9 mouse cellular contexts compared by ENCODE assay signal in the genomic region with DNA sequence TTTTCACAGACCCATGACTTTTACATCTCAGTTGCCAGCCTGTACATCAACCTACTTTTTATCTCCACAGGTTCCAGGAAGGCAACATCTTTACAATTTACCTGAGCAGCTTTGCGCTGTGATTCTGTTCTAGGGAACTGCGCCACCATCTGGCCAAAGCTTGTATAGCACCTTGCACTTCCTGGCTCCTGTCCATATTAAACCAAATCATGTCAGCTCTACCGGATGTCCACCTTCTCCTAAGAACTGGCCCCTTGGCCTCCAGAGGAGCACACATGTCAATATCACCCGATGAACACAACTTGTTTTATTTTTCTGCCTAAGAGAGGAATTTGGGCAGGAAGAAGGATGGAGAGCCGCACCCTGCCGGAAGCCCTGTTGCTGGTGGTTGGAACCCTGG. TPM values are rescaled to one million over a fixed set of nuclear protein-coding genes. Genes with fewer than 3 reads are reported as not detected.
DNase-seq lines count a peak whose midpoint lies in the region; ATAC-seq and TF ChIP-seq lines count a peak whose summit lies in the region.
"Had no signal": no experiment of that assay in that cellular context is flagged by ENCODE, and none has a peak within 500 bp of the region (broad histone marks: within the 10 kb centered on the region; RNA-seq: fewer than 3 reads in every experiment).

No protein-coding gene starts in this region.

- H3K27me3 ChIP-seq in forebrain, embryonic 14.5 days (replicated peaks; ENCODE audit: control insufficient read depth, insufficient read depth, low read length): no peaks in the 10 kb centered on the region
- H3K27me3 ChIP-seq in forebrain, embryonic 16.5 days (replicated peaks; ENCODE audit: control insufficient read depth, insufficient read depth, low read length): no peaks in the 10 kb centered on the region
- H3K27me3 ChIP-seq in midbrain, embryonic 14.5 days (ENCODE audit: control insufficient read depth, insufficient read depth, low read length): no peaks in the 10 kb centered on the region
- H3K27me3 ChIP-seq in midbrain, embryonic 16.5 days (ENCODE audit: control insufficient read depth, insufficient read depth, low read depth, low read length): no peaks in the 10 kb centered on the region
- no peaks in the 10 kb centered on the region for H3K27me3 ChIP-seq in liver, embryonic 11.5 days (replicated peaks; ENCODE audit: control insufficient read depth, insufficient read depth, low read length)

- no peaks in the 10 kb centered on the region for H3K4me1 ChIP-seq in forebrain, embryonic 14.5 days (ENCODE audit: control insufficient read depth, insufficient read depth, low read length)
- no peaks in the 10 kb centered on the region for H3K4me1 ChIP-seq in forebrain, embryonic 16.5 days (replicated peaks; ENCODE audit: control insufficient read depth, insufficient read depth, low read length)
- no peaks in the 10 kb centered on the region for H3K4me1 ChIP-seq in midbrain, embryonic 14.5 days (ENCODE audit: control insufficient read depth, insufficient read depth, low read length)
- H3K4me1 ChIP-seq in midbrain, embryonic 16.5 days (ENCODE audit: control insufficient read depth, insufficient read depth, low read length): peaks cover 5% of the 10 kb centered on the region; the same call in 1 of the 2 replicates
- peaks cover 7% of the 10 kb centered on the region for H3K4me1 ChIP-seq in bone marrow, adult 2 months (ENCODE audit: control insufficient read depth, insufficient read depth, low read length)
- peaks cover 4% of the 10 kb centered on the region; the same call in 1 of the 2 replicates for H3K4me1 ChIP-seq in embryonic fibroblast, embryonic 13.5 days (ENCODE audit: control insufficient read depth, insufficient read depth, low read length)
- peaks cover 2% of the 10 kb centered on the region for H3K4me1 ChIP-seq in liver, embryonic 11.5 days (replicated peaks; ENCODE audit: control insufficient read depth, insufficient read depth, low read length)
- H3K4me1 ChIP-seq: midbrain, embryonic 12.5 days had no signal

- H3K27ac ChIP-seq in forebrain, embryonic 14.5 days (ENCODE audit: low read depth, low read length): no peak overlapping the region
- no peak overlapping the region for H3K27ac ChIP-seq in forebrain, embryonic 16.5 days (ENCODE audit: low read length)
- no peak overlapping the region for H3K27ac ChIP-seq in midbrain, embryonic 14.5 days (replicated peaks; ENCODE audit: low read depth, low read length)
- no peak overlapping the region for H3K27ac ChIP-seq in midbrain, embryonic 16.5 days (ENCODE audit: low read length)
- H3K27ac ChIP-seq in bone marrow, adult 2 months (ENCODE audit: control insufficient read depth, insufficient read depth, low read depth, low read length, poor library complexity): no peak overlapping the region
- no peak overlapping the region for H3K27ac ChIP-seq in embryonic fibroblast, embryonic 13.5 days (ENCODE audit: insufficient read depth, low read length)
- H3K27ac ChIP-seq in liver, embryonic 11.5 days (ENCODE audit: low read depth, low read length): no peak overlapping the region
- H3K27ac ChIP-seq: midbrain, embryonic 12.5 days had no signal

- no peaks in the 10 kb centered on the region for H3K36me3 ChIP-seq in forebrain, embryonic 14.5 days (ENCODE audit: control insufficient read depth, insufficient read depth, low read length)
- H3K36me3 ChIP-seq in forebrain, embryonic 16.5 days (ENCODE audit: control insufficient read depth, insufficient read depth): no peaks in the 10 kb centered on the region
- no peaks in the 10 kb centered on the region for H3K36me3 ChIP-seq in midbrain, embryonic 14.5 days (ENCODE audit: control insufficient read depth, insufficient read depth, low read length)
- no peaks in the 10 kb centered on the region for H3K36me3 ChIP-seq in midbrain, embryonic 16.5 days (ENCODE audit: control insufficient read depth, insufficient read depth, low read length)
- 0 out of 2 replicates have a peak, but pooled peaks cover 3% of the 10 kb centered on the region for H3K36me3 ChIP-seq in liver, embryonic 11.5 days (ENCODE audit: control insufficient read depth, insufficient read depth, low read length)
- H3K36me3 ChIP-seq: midbrain, embryonic 12.5 days had no signal

- no peak overlapping the region for H3K4me3 ChIP-seq in forebrain, embryonic 14.5 days (ENCODE audit: low read depth, low read length)
- no peak overlapping the region for H3K4me3 ChIP-seq in forebrain, embryonic 16.5 days (replicated peaks; ENCODE audit: low read length)
- H3K4me3 ChIP-seq in midbrain, embryonic 14.5 days (replicated peaks; ENCODE audit: low read depth, low read length): no peak overlapping the region
- no peak overlapping the region for H3K4me3 ChIP-seq in midbrain, embryonic 16.5 days (ENCODE audit: low read depth, low read length)
- no peak overlapping the region for H3K4me3 ChIP-seq in bone marrow, adult 2 months (replicated peaks; ENCODE audit: control insufficient read depth, low read depth, low read length)
- no peak overlapping the region for H3K4me3 ChIP-seq in embryonic fibroblast, embryonic 13.5 days (ENCODE audit: insufficient read depth, low read length)
- H3K4me3 ChIP-seq in liver, embryonic 11.5 days (ENCODE audit: low read depth, low read length): no peak overlapping the region
- H3K4me3 ChIP-seq: midbrain, embryonic 12.5 days had no signal

- H3K9ac ChIP-seq in forebrain, embryonic 14.5 days (ENCODE audit: low read length): no peak overlapping the region
- H3K9ac ChIP-seq in forebrain, embryonic 16.5 days (replicated peaks; ENCODE audit: low read depth, low read length): no peak overlapping the region
- no peak overlapping the region for H3K9ac ChIP-seq in midbrain, embryonic 14.5 days (replicated peaks; ENCODE audit: low read length)
- no peak overlapping the region for H3K9ac ChIP-seq in midbrain, embryonic 16.5 days (ENCODE audit: low read depth, low read length)
- H3K9ac ChIP-seq in liver, embryonic 11.5 days (ENCODE audit: low read depth, low read length): no peak overlapping the region
- H3K9ac ChIP-seq: midbrain, embryonic 12.5 days had no signal

- peak; percentile 42 for DNase-seq in forebrain, embryonic 14.5 days (ENCODE audit: low spot score)
- DNase-seq in midbrain, embryonic 14.5 days: peak; percentile 79
- peak; percentile 68 for DNase-seq in liver, embryonic 11.5 days (ENCODE audit: low spot score)
- peak; percentile 45 to 77 for DNase-seq in spleen, adult 18-20 months

- H3K9me3 ChIP-seq in forebrain, embryonic 14.5 days (replicated peaks; ENCODE audit: control insufficient read depth, low read length): no peaks in the 10 kb centered on the region
- no peaks in the 10 kb centered on the region for H3K9me3 ChIP-seq in forebrain, embryonic 16.5 days (ENCODE audit: control insufficient read depth, low read length)
- H3K9me3 ChIP-seq in midbrain, embryonic 14.5 days (ENCODE audit: control insufficient read depth, low read length): no peaks in the 10 kb centered on the region
- no peaks in the 10 kb centered on the region for H3K9me3 ChIP-seq in midbrain, embryonic 16.5 days (replicated peaks; ENCODE audit: control insufficient read depth, low read length, poor library complexity, severe bottlenecking)
- H3K9me3 ChIP-seq in liver, embryonic 11.5 days (ENCODE audit: control insufficient read depth, low read length): no peaks in the 10 kb centered on the region
- H3K9me3 ChIP-seq: midbrain, embryonic 12.5 days had no signal

- H3K4me2 ChIP-seq in forebrain, embryonic 14.5 days (ENCODE audit: low read length): no peak overlapping the region
- H3K4me2 ChIP-seq in forebrain, embryonic 16.5 days (ENCODE audit: low read length): no peak overlapping the region
- no peak overlapping the region for H3K4me2 ChIP-seq in midbrain, embryonic 14.5 days (ENCODE audit: low read length)
- H3K4me2 ChIP-seq in midbrain, embryonic 16.5 days (ENCODE audit: low read length): no peak overlapping the region
- no peak overlapping the region for H3K4me2 ChIP-seq in liver, embryonic 11.5 days
- H3K4me2 ChIP-seq: midbrain, embryonic 12.5 days had no signal

- TF ChIP-seq POLR2A in bone marrow, adult 2 months (IDR thresholded peaks at IDR 0.05; ENCODE audit: borderline replicate concordance, control insufficient read depth, low read depth, low read length): no peak
- no peak for TF ChIP-seq POLR2A in embryonic fibroblast, embryonic 13.5 days (IDR thresholded peaks at IDR 0.05; ENCODE audit: low read depth, low read length)

- ATAC-seq in forebrain, embryonic 14.5 days: no peak
- no peak for ATAC-seq in forebrain, embryonic 16.5 days
- no peak for ATAC-seq in midbrain, embryonic 14.5 days (ENCODE audit: low FRiP score, low TSS enrichment)
- ATAC-seq in midbrain, embryonic 16.5 days: no peak
- ATAC-seq in liver, embryonic 11.5 days (replicated peaks; ENCODE audit: low FRiP score): no peak

- TF ChIP-seq CTCF in bone marrow, adult 2 months (IDR thresholded peaks at IDR 0.05; ENCODE audit: control insufficient read depth, insufficient read depth, low read length): peak; percentile 82
- TF ChIP-seq CTCF in embryonic fibroblast, embryonic 13.5 days (IDR thresholded peaks at IDR 0.05; ENCODE audit: borderline replicate concordance, insufficient read depth, low read length): peak; percentile 75; the same call in 1 of the 2 replicates

- WGBS in forebrain, embryonic 14.5 days: 39% methylated on average over 6 of the region's 6 CpGs
- WGBS in forebrain, embryonic 16.5 days: 34% methylated on average over 6 of the region's 6 CpGs
- 41% methylated on average over 6 of the region's 6 CpGs for WGBS in midbrain, embryonic 14.5 days
- 34% methylated on average over 6 of the region's 6 CpGs for WGBS in midbrain, embryonic 16.5 days
- WGBS in bone marrow, adult 2 months: 41% methylated on average over 6 of the region's 6 CpGs
- WGBS in liver, embryonic 11.5 days: 42% methylated on average over 6 of the region's 6 CpGs

RNA-seq across cellular contexts. Expression of a gene that starts 6.3 kb away (rescaled TPM):
- polyA plus RNA-seq in forebrain, embryonic 14.5 days (2014; fragmentation: Nextera tagmentation; extraction: Ambion mirVana): 7.6 and 10.5 TPM in 2 replicates
- polyA plus RNA-seq in forebrain, embryonic 16.5 days (2015; fragmentation: Nextera tagmentation; extraction: Ambion mirVana): 19.9 and 24.0 TPM in 2 replicates
- 18.1 and 19.5 TPM in 2 replicates for polyA plus RNA-seq in midbrain, embryonic 14.5 days (2014; fragmentation: Nextera tagmentation; extraction: Ambion mirVana)
- 25.2 and 25.8 TPM in 2 replicates for polyA plus RNA-seq in midbrain, embryonic 16.5 days (2015; fragmentation: Nextera tagmentation; extraction: Ambion mirVana)
- 25.1 and 40.0 TPM in 2 replicates for polyA plus RNA-seq in bone marrow, adult 2 months (2011; ENCODE audit: insufficient read depth, insufficient read length, low replicate concordance, missing spikeins)
- polyA plus RNA-seq in embryonic fibroblast, embryonic 13.5 days (2011; ENCODE audit: insufficient read length, low read depth, missing spikeins): 47.6 and 55.1 TPM in 2 replicates
- polyA plus RNA-seq in liver, embryonic 11.5 days (2014; fragmentation: Nextera tagmentation; extraction: Ambion mirVana): 9.4 and 12.4 TPM in 2 replicates

RNA-seq across cellular contexts. Expression of a gene that starts 10.3 kb away (rescaled TPM):
- 2.4 and 3.5 TPM in 2 replicates for polyA plus RNA-seq in forebrain, embryonic 14.5 days (2014; fragmentation: Nextera tagmentation; extraction: Ambion mirVana)
- 2.8 and 4.7 TPM in 2 replicates for polyA plus RNA-seq in forebrain, embryonic 16.5 days (2015; fragmentation: Nextera tagmentation; extraction: Ambion mirVana)
- polyA plus RNA-seq in midbrain, embryonic 14.5 days (2014; fragmentation: Nextera tagmentation; extraction: Ambion mirVana): 1.6 and 3.2 TPM in 2 replicates
- 2.7 and 3.4 TPM in 2 replicates for polyA plus RNA-seq in midbrain, embryonic 16.5 days (2015; fragmentation: Nextera tagmentation; extraction: Ambion mirVana)
- polyA plus RNA-seq in bone marrow, adult 2 months (2011; ENCODE audit: insufficient read depth, insufficient read length, low replicate concordance, missing spikeins): 143 and 311 TPM in 2 replicates
- 7.5 and 7.9 TPM in 2 replicates for polyA plus RNA-seq in embryonic fibroblast, embryonic 13.5 days (2011; ENCODE audit: insufficient read length, low read depth, missing spikeins)
- 15.2 and 16.4 TPM in 2 replicates for polyA plus RNA-seq in liver, embryonic 11.5 days (2014; fragmentation: Nextera tagmentation; extraction: Ambion mirVana)

RNA-seq across cellular contexts. Expression of a gene that starts 27.8 kb away (rescaled TPM):
- 3.9 and 4.1 TPM in 2 replicates for polyA plus RNA-seq in forebrain, embryonic 14.5 days (2014; fragmentation: Nextera tagmentation; extraction: Ambion mirVana)
- polyA plus RNA-seq in forebrain, embryonic 16.5 days (2015; fragmentation: Nextera tagmentation; extraction: Ambion mirVana): 4.4 TPM in 2 replicates
- 4.6 and 4.9 TPM in 2 replicates for polyA plus RNA-seq in midbrain, embryonic 14.5 days (2014; fragmentation: Nextera tagmentation; extraction: Ambion mirVana)
- polyA plus RNA-seq in midbrain, embryonic 16.5 days (2015; fragmentation: Nextera tagmentation; extraction: Ambion mirVana): 3.9 and 4.1 TPM in 2 replicates
- polyA plus RNA-seq in bone marrow, adult 2 months (2011; ENCODE audit: insufficient read depth, insufficient read length, low replicate concordance, missing spikeins): 22.2 and 31.0 TPM in 2 replicates
- polyA plus RNA-seq in embryonic fibroblast, embryonic 13.5 days (2011; ENCODE audit: insufficient read length, low read depth, missing spikeins): 71.5 and 83.7 TPM in 2 replicates
- 8.3 and 10.4 TPM in 2 replicates for polyA plus RNA-seq in liver, embryonic 11.5 days (2014; fragmentation: Nextera tagmentation; extraction: Ambion mirVana)

RNA-seq across cellular contexts. Expression of a gene that starts 34.6 kb away (rescaled TPM):
- polyA plus RNA-seq in forebrain, embryonic 14.5 days (2014; fragmentation: Nextera tagmentation; extraction: Ambion mirVana): 27.2 and 30.7 TPM in 2 replicates
- 22.5 and 23.8 TPM in 2 replicates for polyA plus RNA-seq in forebrain, embryonic 16.5 days (2015; fragmentation: Nextera tagmentation; extraction: Ambion mirVana)
- 28.7 and 34.8 TPM in 2 replicates for polyA plus RNA-seq in midbrain, embryonic 14.5 days (2014; fragmentation: Nextera tagmentation; extraction: Ambion mirVana)
- polyA plus RNA-seq in midbrain, embryonic 16.5 days (2015; fragmentation: Nextera tagmentation; extraction: Ambion mirVana): 23.3 and 27.7 TPM in 2 replicates
- 5.0 and 16.2 TPM in 2 replicates for polyA plus RNA-seq in bone marrow, adult 2 months (2011; ENCODE audit: insufficient read depth, insufficient read length, low replicate concordance, missing spikeins)
- 12.2 and 15.4 TPM in 2 replicates for polyA plus RNA-seq in embryonic fibroblast, embryonic 13.5 days (2011; ENCODE audit: insufficient read length, low read depth, missing spikeins)
- polyA plus RNA-seq in liver, embryonic 11.5 days (2014; fragmentation: Nextera tagmentation; extraction: Ambion mirVana): 9.7 and 10.5 TPM in 2 replicates

RNA-seq across cellular contexts. Expression of a gene that starts 36.7 kb away (rescaled TPM):
- polyA plus RNA-seq in forebrain, embryonic 14.5 days (2014; fragmentation: Nextera tagmentation; extraction: Ambion mirVana): 29.6 and 36.4 TPM in 2 replicates
- polyA plus RNA-seq in forebrain, embryonic 16.5 days (2015; fragmentation: Nextera tagmentation; extraction: Ambion mirVana): 47.7 and 56.3 TPM in 2 replicates
- 42.7 and 43.7 TPM in 2 replicates for polyA plus RNA-seq in midbrain, embryonic 14.5 days (2014; fragmentation: Nextera tagmentation; extraction: Ambion mirVana)
- 61.9 and 62.6 TPM in 2 replicates for polyA plus RNA-seq in midbrain, embryonic 16.5 days (2015; fragmentation: Nextera tagmentation; extraction: Ambion mirVana)
- polyA plus RNA-seq in bone marrow, adult 2 months (2011; ENCODE audit: insufficient read depth, insufficient read length, low replicate concordance, missing spikeins): 10.8 and 43.9 TPM in 2 replicates
- 34.4 and 46.6 TPM in 2 replicates for polyA plus RNA-seq in embryonic fibroblast, embryonic 13.5 days (2011; ENCODE audit: insufficient read length, low read depth, missing spikeins)
- 23.7 and 24.0 TPM in 2 replicates for polyA plus RNA-seq in liver, embryonic 11.5 days (2014; fragmentation: Nextera tagmentation; extraction: Ambion mirVana)
